Mouse (Mus musculus): ENCODE results near the gene Vti1b. TPM values are rescaled to one million over a fixed set of nuclear protein-coding genes. Genes with fewer than 3 reads are reported as not detected.

Gene Vti1b
- 77.5 and 80.4 TPM in 2 replicates for polyA plus RNA-seq (2014; fragmentation: Nextera tagmentation; extraction: Ambion mirVana)

- Histone ChIP-seq H3K9ac (ENCODE audit: low read depth, low read length) (peak within 1 kb of the TSS; percentile 76), H3K4me3 (ENCODE audit: low read length) (peak within 1 kb of the TSS; percentile 81), H3K36me3 (ENCODE audit: control insufficient read depth, insufficient read depth, low read length) (peaks cover 19% of the 10 kb centered on the region), H3K27me3 (ENCODE audit: control insufficient read depth, insufficient read depth, low read length) (no peaks in the 10 kb centered on the region), H3K4me2 (replicated peaks; ENCODE audit: low read depth, low read length) (peak within 1 kb of the TSS; percentile 44), H3K27ac (ENCODE audit: low read depth, low read length) (peak within 1 kb of the TSS; percentile 90), H3K9me3 (ENCODE audit: control insufficient read depth, low read length) (no peaks in the 10 kb centered on the region), H3K4me1 (ENCODE audit: control insufficient read depth, insufficient read depth, low read length) (no peaks in the 10 kb centered on the region; the same call in 1 of the 2 replicates)
- WGBS: under 1% methylated on average over 73 of the region's 73 CpGs
- peak; percentile 97 for ATAC-seq (ENCODE audit: low FRiP score, low TSS enrichment)
These were observed at the start of gene Vti1b for GRCm38 (mm10) chr12:79172019-79172941. Gene Vti1b, minus strand, starts transcription at chr12:79172667.

GRCm38 (mm10) chr12:79217511-79217910 lies 45.0 kb upstream of the Vti1b start:
- Histone ChIP-seq H3K9ac (ENCODE audit: low read depth, low read length) (no peak overlapping the region), H3K4me3 (ENCODE audit: low read length) (no peak overlapping the region), H3K4me2 (replicated peaks; ENCODE audit: low read depth, low read length) (no peak overlapping the region), H3K36me3 (ENCODE audit: control insufficient read depth, insufficient read depth, low read length) (no peaks in the 10 kb centered on the region), H3K27ac (ENCODE audit: low read depth, low read length) (no peak overlapping the region), H3K27me3 (ENCODE audit: control insufficient read depth, insufficient read depth, low read length) (no peaks in the 10 kb centered on the region), H3K4me1 (ENCODE audit: control insufficient read depth, insufficient read depth, low read length) (peaks cover 4% of the 10 kb centered on the region; the same call in 1 of the 2 replicates), H3K9me3 (ENCODE audit: control insufficient read depth, low read length) (no peaks in the 10 kb centered on the region)
- 20% methylated on average over 5 of the region's 5 CpGs for WGBS
- ATAC-seq (ENCODE audit: low FRiP score, low TSS enrichment): 0 out of 2 replicates have a peak, but pooled peaks have one; percentile 20

- 83% methylated on average over 8 of the region's 8 CpGs for WGBS
- Histone ChIP-seq H3K36me3 (ENCODE audit: control insufficient read depth, insufficient read depth, low read length) (no peaks in the 10 kb centered on the region), H3K27ac (ENCODE audit: low read depth, low read length) (no peak overlapping the region), H3K4me3 (ENCODE audit: low read length) (no peak overlapping the region), H3K4me2 (replicated peaks; ENCODE audit: low read depth, low read length) (no peak overlapping the region), H3K9ac (ENCODE audit: low read depth, low read length) (no peak overlapping the region), H3K27me3 (ENCODE audit: control insufficient read depth, insufficient read depth, low read length) (no peaks in the 10 kb centered on the region), H3K4me1 (ENCODE audit: control insufficient read depth, insufficient read depth, low read length) (no peaks in the 10 kb centered on the region), H3K9me3 (ENCODE audit: control insufficient read depth, low read length) (no peaks in the 10 kb centered on the region)
- no peak for ATAC-seq (ENCODE audit: low FRiP score, low TSS enrichment)
These were observed 39.0 kb upstream of the Vti1b start for GRCm38 (mm10) chr12:79211447-79211846.

GRCm38 (mm10) chr12:79208703-79209464 lies 36.4 kb upstream of the Vti1b start, which contains the start of gene Rdh12:
Gene Rdh12, plus strand, starts transcription at chr12:79208914.
- Histone ChIP-seq H3K4me3 (ENCODE audit: low read length) (peak within 1 kb of the TSS; percentile 47), H3K9me3 (ENCODE audit: control insufficient read depth, low read length) (no peaks in the 10 kb centered on the region), H3K27ac (ENCODE audit: low read depth, low read length) (no peak within 1 kb of the TSS), H3K4me2 (replicated peaks; ENCODE audit: low read depth, low read length) (peak within 1 kb of the TSS; percentile 69), H3K4me1 (ENCODE audit: control insufficient read depth, insufficient read depth, low read length) (no peaks in the 10 kb centered on the region), H3K36me3 (ENCODE audit: control insufficient read depth, insufficient read depth, low read length) (no peaks in the 10 kb centered on the region), H3K9ac (ENCODE audit: low read depth, low read length) (peak within 1 kb of the TSS; percentile 40; the same call in 1 of the 2 replicates), H3K27me3 (ENCODE audit: control insufficient read depth, insufficient read depth, low read length) (no peaks in the 10 kb centered on the region)
- WGBS: 4% methylated on average over 13 of the region's 13 CpGs
- no peak; the same call in 1 of the 2 replicates for ATAC-seq (ENCODE audit: low FRiP score, low TSS enrichment)

- ATAC-seq (ENCODE audit: low FRiP score, low TSS enrichment): no peak
- no peaks in the 10 kb centered on the region for H3K9me3 ChIP-seq (ENCODE audit: control insufficient read depth, low read length)
- 75% methylated on average over 3 of the region's 3 CpGs for WGBS
- H3K27me3 ChIP-seq (ENCODE audit: control insufficient read depth, insufficient read depth, low read length): no peaks in the 10 kb centered on the region
- H3K4me2 ChIP-seq (replicated peaks; ENCODE audit: low read depth, low read length): no peak overlapping the region
- no peak overlapping the region for H3K27ac ChIP-seq (ENCODE audit: low read depth, low read length)
- no peaks in the 10 kb centered on the region for H3K36me3 ChIP-seq (ENCODE audit: control insufficient read depth, insufficient read depth, low read length)
- no peaks in the 10 kb centered on the region for H3K4me1 ChIP-seq (ENCODE audit: control insufficient read depth, insufficient read depth, low read length)
- no peak overlapping the region for H3K9ac ChIP-seq (ENCODE audit: low read depth, low read length)
- H3K4me3 ChIP-seq (ENCODE audit: low read length): no peak overlapping the region
These were observed 29.4 kb upstream of the Vti1b start for GRCm38 (mm10) chr12:79201882-79202281.

GRCm38 (mm10) chr12:79197105-79197504 lies 24.6 kb upstream of the Vti1b start:
- 86% methylated on average over 5 of the region's 5 CpGs for WGBS
- Histone ChIP-seq H3K27ac (ENCODE audit: low read depth, low read length) (no peak overlapping the region), H3K4me1 (ENCODE audit: control insufficient read depth, insufficient read depth, low read length) (no peaks in the 10 kb centered on the region), H3K4me3 (ENCODE audit: low read length) (no peak overlapping the region), H3K9me3 (ENCODE audit: control insufficient read depth, low read length) (no peaks in the 10 kb centered on the region), H3K36me3 (ENCODE audit: control insufficient read depth, insufficient read depth, low read length) (no peaks in the 10 kb centered on the region), H3K9ac (ENCODE audit: low read depth, low read length) (no peak overlapping the region), H3K27me3 (ENCODE audit: control insufficient read depth, insufficient read depth, low read length) (no peaks in the 10 kb centered on the region), H3K4me2 (replicated peaks; ENCODE audit: low read depth, low read length) (no peak overlapping the region)
- ATAC-seq (ENCODE audit: low FRiP score, low TSS enrichment): no peak

- 3% methylated on average over 3 of the region's 3 CpGs for WGBS
- H3K9me3 ChIP-seq (ENCODE audit: control insufficient read depth, low read length): no peaks in the 10 kb centered on the region
- ATAC-seq (ENCODE audit: low FRiP score, low TSS enrichment): no peak
These were observed 21.0 kb upstream of the Vti1b start for GRCm38 (mm10) chr12:79193441-79193840.

GRCm38 (mm10) chr12:79192193-79192592 lies 19.7 kb upstream of the Vti1b start, which contains the start of gene Rdh11:
Gene Rdh11, minus strand, starts transcription at chr12:79192293.
- H3K36me3 ChIP-seq (ENCODE audit: control insufficient read depth, insufficient read depth, low read length): peaks cover 13% of the 10 kb centered on the region; the same call in 1 of the 2 replicates
- H3K4me3 ChIP-seq (ENCODE audit: low read length): peak within 1 kb of the TSS; percentile 65
- ATAC-seq (ENCODE audit: low FRiP score, low TSS enrichment): no peak
- H3K4me2 ChIP-seq (replicated peaks; ENCODE audit: low read depth, low read length): peak within 1 kb of the TSS; percentile 62
- 61% methylated on average over 6 of the region's 6 CpGs for WGBS
- H3K27me3 ChIP-seq (ENCODE audit: control insufficient read depth, insufficient read depth, low read length): no peaks in the 10 kb centered on the region
- H3K4me1 ChIP-seq (ENCODE audit: control insufficient read depth, insufficient read depth, low read length): peaks cover 5% of the 10 kb centered on the region; the same call in 1 of the 2 replicates
- H3K9ac ChIP-seq (ENCODE audit: low read depth, low read length): peak within 1 kb of the TSS; percentile 64
- no peaks in the 10 kb centered on the region for H3K9me3 ChIP-seq (ENCODE audit: control insufficient read depth, low read length)
- H3K27ac ChIP-seq (ENCODE audit: low read depth, low read length): 0 out of 2 replicates have a peak within 1 kb of the TSS, but pooled peaks have one; percentile 18

More at GRCm38 (mm10) chr12:79193441-79193840, 21.0 kb upstream of the Vti1b start:
- no peak overlapping the region for H3K27ac ChIP-seq (ENCODE audit: low read depth, low read length)
- H3K4me2 ChIP-seq (replicated peaks; ENCODE audit: low read depth, low read length): no peak overlapping the region
- H3K36me3 ChIP-seq (ENCODE audit: control insufficient read depth, insufficient read depth, low read length): peaks cover under 1% of the 10 kb centered on the region; the same call in 1 of the 2 replicates
- no peak overlapping the region for H3K9ac ChIP-seq (ENCODE audit: low read depth, low read length)
- H3K4me1 ChIP-seq (ENCODE audit: control insufficient read depth, insufficient read depth, low read length): peaks cover 5% of the 10 kb centered on the region; the same call in 1 of the 2 replicates
- no peaks in the 10 kb centered on the region for H3K27me3 ChIP-seq (ENCODE audit: control insufficient read depth, insufficient read depth, low read length)
- no peak overlapping the region for H3K4me3 ChIP-seq (ENCODE audit: low read length)
